Mouse (Mus musculus) neutrophil, adult 5-6 weeks (primary cell): ENCODE measurements around the gene Gm4707. TPM values are rescaled to one million over a fixed set of nuclear protein-coding genes. Genes with fewer than 3 reads are reported as not detected.

ENCODE experiments used
- ATAC-seq: fragments of 151-379, 151-347 bp; 2 replicates; pipeline ENCODE4 v1.8.0; 2017; ENCODE audit warnings: mild to moderate bottlenecking, moderate TSS enrichment; ENCODE audit not compliant: insufficient number of reproducible peaks, poor library complexity, low FRiP score, severe bottlenecking; ENCODE audit errors: extremely low read depth
- total RNA-seq: library from RNA; stranded (forward); fragments of 200-1000 nt; gene quantifications from 2 replicates; pipeline ENCODE4 v1.2.3, GENCODE M21; 2017

The Gm4707 gene
- 29.1 and 43.8 TPM in 2 replicates for total RNA-seq

- no peak for ATAC-seq
These were observed at the start of gene Gm4707 for GRCm38 (mm10) chr17:71459818-71460217. Gene Gm4707, minus strand, starts transcription at chr17:71459918.

DNA sequence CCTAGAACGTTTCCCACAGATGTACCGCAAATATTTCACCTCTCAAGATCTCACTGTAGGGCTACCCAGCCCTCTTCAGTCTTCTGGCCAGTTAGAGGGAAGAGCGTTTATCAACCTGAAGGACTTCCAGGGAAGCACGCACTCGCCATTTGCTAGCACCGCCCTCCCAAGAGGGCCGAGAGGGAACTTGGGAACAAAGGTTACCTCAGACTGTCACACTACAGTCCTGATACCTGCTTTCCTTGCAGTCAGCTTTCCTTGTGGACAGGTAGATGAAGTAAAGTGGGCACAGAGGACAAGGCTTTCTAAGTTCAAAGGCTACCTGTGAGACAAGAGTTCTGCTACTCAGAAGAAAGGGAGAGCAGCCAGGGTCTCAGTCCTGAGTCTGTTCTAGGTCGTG, 47.1 kb upstream of the Gm4707 start:
- ATAC-seq: no peak

- ATAC-seq: peak; percentile 30; the same call in 1 of the 2 replicates
These were observed 36.1 kb upstream of the Gm4707 start for GRCm38 (mm10) chr17:71495784-71496183.

DNA sequence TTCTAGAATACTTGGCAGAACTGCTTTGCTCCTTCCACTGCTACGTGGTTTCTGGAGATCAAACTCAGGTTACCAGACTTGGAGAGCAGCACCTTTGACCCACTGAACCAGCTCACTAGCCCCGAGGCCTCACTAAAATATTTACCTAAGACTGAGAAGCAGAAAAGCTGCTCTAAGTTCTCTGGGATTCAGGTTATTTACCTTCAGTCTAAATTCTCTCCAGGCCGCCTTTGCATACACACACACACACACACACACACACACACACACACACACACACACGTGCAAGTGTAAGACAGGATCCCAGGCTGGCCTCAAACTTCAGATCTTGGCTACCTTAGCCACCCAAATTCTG, 31.6 kb upstream of the Gm4707 start:
- ATAC-seq: no peak

DNA sequence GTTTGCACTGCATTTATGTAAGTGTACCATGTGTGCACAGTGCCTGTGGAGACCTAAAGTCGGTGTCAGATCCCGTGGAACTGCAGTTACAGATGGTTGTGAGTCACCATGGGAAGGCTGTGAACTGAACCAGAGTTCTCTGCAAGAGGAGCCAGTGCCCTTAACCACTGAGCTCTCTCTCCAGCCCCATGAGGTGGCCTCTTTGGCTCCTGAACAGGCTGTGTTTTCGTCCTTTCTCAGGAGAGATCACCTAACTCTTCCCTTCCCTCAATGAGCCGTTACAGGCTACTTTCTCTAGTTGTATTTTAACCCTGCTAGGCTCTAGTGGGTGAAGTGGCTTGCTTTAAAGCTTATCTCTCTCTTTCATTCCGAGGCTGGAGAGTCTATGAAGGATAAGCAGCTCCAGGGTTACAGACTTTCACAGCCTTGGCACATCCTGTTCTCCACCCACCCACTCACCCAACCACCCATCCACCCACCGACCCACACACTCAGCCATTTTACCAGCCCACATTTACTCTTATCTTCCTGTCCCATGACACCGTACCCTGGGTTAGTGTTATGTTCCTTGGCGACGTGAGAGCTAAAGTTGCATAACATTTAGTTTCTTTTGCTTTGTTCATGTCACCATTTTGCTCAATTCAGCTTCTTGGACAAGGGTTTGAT, 31.1 kb upstream of the Gm4707 start:
- ATAC-seq: no peak

- peak; percentile 25 for ATAC-seq
These were observed 30.2 kb upstream of the Gm4707 start for GRCm38 (mm10) chr17:71489703-71490461.

DNA sequence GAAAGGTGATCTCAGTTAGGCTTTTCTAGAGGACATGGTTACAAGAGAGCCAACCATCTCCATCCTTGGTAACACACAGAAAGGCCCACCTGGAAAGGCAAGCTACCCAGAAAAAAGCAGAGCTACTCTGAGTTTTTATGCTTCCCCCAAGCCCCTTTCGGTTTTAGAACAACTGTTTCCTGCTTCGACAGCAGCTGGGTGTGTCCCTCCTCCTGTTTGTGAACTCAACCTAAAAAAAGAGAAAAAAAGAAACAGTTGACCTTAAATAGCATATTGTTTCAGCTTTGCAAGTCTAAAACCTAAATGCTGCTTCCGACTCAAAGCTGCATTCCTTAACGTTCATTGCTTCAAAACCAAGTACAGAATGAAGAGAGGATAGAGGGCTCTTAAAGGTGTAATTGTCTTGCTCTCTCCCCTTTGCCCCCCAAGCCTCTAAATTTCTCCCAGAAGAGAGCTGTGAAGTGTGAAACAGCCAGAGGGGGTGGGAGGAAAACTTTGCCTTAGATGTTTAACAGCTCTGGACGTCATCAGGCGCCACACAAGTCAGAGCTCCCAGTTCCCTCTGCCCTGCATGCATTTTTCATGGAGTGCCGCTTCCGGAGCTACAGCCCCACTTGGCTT, 26.6 kb upstream of the Gm4707 start:
- ATAC-seq: peak; percentile 56

DNA sequence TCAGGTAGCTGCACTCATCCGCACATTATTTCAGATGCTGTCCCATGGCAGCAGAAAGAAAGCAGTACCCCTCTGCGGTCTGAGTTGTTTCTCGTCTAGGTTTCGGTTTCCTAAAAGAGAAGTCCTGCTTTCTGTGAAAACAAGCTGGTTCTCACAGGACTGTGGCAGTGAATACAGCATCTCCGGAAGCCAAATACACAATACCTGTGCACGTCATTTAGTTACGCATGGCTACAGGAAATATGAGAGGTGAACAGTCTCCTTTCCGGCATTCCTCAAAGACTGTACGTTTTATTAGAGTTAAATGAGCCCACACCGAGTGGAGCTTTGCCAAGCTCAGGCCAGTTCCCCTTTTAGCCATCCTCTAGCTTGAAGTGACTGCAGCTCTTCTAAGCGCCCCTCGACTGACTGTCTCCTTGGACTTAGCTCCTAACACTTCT, 26.1 kb upstream of the Gm4707 start:
- ATAC-seq: peak; percentile 73

DNA sequence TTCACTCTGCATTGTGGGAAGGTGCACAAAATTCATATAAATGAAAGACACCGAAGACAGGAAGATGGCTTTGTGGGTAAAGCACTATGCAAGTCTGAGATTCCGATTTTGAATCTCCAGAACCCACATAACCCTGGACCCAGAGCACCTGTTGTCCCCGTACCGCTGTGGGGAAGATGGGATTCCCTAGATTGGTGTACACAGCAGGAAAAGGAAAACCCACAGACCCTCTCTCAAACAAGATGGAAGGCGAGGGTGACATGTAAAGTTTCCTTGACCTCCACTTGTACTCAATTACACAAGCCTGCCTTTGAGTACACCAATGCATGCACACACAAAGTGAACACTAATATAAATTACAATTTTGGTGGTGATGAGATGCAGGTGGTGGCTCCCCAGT, 25.0 kb upstream of the Gm4707 start:
- no peak for ATAC-seq

GRCm38 (mm10) chr17:71483418-71484060, 23.8 kb upstream of the Gm4707 start:
- ATAC-seq: no peak

DNA sequence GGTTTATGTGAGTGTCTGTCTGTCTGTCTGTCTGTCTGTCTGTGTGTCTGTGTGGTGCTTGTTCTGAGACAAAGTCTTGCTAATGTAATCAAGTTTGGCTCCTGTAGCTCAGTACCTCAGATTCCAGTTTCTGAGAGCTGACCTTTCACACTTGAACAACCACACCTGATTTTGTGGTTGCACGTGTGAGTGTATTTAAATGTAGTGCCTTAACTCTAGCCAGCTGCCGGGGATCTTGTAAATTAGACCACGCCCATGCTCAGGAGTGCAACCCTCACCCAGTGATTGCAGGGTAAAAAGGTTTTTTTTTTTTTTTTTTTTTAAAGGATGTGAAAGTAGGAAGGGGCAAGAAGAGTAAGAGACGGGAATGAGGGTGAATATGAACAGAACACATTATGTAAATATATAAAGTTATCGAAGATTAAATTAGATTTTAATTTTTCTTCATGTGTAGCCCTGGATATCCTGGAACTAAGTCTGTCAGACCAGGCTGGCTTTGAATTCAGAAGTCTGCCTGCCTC, 19.7 kb upstream of the Gm4707 start:
- ATAC-seq: peak; percentile 49; the same call in 1 of the 2 replicates

DNA sequence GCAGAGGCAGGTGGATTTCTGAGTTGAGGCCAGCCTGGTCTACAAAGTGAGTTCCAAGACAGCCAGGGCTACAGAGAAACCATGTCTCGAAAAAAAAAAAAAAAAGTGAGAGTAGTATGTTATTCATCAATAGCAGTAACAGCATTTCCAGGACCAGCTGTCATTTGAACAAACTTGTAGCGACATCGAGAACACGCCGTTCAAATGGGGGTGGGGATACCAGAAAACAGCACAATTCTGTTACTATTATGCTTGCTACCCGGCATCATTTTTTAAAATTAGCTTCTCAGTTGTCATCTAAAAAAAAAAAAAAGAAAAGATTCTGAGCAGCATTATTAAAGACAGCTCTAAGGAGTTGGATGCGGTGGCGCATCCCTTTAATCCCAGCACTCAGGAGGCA, 17.8 kb upstream of the Gm4707 start:
- ATAC-seq: no peak

GRCm38 (mm10) chr17:71476346-71477020, 16.8 kb upstream of the Gm4707 start:
- ATAC-seq: no peak

DNA sequence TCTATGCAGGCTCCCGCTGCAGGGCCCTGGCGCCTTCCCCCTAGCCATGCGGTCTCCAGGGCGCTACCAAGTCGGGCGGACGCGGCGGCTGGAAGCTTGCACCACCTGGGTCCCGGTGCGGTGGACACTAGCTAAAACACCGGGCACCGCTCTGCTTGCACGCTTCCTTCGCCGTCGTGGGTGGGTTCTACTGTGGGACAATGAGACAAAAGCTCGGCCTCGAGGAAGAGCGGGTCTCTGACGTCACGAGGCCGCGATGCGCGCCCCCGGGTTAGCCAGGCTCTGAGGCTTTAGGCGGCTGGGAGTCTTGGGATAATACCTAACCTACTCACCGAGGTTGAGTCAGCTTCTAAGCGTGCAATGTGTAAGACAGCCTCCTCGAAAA, 16.0 kb upstream of the Gm4707 start:
- ATAC-seq: no peak

DNA sequence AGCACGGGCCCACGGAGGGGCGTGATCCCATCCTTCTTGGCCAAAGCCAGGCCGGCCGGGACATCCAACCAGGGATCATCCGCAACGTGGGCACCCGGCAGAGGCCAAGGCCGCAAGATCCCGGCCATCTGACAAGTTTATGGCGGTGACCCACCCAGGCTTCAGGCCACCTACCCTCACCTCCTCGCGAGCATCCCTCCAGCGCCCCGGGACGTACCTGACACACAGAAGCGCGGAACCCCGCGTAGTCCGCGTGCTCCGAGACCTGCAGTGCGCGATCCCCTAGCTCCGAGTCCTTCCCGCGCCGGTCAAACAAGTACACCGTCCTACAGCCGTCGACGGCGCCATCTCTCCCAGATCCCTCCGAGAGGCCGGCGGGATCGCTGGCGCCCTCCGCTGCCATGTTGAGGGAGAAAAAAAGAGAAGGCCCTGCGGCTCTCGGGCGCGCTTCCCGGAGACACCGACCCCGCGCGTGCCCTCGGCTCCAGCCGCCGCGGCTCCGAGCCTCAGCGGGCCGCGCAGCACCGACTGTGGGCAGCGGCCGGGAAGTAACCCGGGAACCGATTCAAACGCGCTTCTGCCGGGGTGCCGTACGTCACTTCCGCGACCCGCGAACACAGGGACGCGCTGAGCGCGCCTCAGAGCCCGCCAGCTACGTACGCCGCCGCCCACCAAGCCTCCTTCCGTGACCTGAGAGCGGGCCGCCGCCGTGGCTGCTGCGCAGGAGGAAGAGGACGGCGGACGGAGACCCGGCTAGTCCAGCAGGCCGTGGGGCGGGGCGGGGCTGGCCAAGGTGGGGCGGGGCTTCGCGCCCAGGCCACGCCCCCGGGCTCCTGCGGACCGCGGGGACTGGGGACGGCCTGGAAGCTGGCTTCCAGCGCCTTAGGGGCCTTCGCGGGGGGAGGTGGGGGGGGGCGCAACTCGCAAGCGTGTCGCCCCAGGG, 15.3 kb upstream of the Gm4707 start, which contains the start of gene Smchd1:
Smchd1 (minus strand) TSS at position 582 of the 943 bp plus-strand sequence.
- peak; percentile 92 for ATAC-seq

- ATAC-seq: no peak
These were observed 14.4 kb upstream of the Gm4707 start for GRCm38 (mm10) chr17:71474128-71474527.

DNA sequence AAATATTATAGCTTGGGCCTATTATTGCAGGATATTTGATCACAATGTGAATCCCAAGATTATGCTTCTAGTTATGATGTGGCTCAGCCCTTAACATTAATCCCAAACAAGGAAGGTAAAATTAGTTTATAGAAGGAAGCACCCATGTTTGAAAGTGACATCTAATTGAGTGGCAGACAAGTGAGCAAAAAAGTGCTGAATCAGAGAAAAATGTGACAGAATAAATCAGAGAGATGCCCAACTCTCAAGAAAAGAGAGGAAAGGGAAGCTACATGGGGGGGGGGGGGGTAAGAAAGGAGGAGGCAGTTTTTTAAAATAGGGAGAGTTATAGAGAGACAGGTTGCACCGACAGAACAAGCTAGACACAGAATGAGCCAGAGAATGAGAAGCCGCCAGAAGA, 11.5 kb upstream of the Gm4707 start:
- no peak for ATAC-seq

DNA sequence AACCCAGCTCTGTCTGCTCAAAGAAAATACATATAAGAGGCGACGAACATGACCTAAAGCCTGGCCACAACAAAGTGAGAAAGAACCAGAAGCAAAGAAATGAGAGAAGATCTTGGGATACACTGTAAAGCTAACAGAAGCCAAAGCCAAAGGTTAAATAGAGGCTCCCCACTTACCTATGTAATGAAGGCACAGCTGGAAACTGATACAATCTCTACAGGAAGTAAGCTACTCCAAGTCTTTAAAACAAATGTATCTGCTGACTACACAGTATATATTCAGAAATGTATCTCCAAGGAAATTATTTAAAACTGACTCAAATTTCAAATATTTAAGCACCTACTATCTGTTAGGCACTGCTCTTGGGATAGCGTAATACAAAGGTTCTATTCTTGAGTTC, 594 bp upstream of the Gm4707 start:
- ATAC-seq: no peak
